Mouse (Mus musculus) stomach, postnatal 0 days (tissue): Measurements from ENCODE around the gene Odf2.

Experiments
- CTCF ChIP-seq: IDR thresholded peaks from 2 replicates; pipeline ENCODE4 v1.5.1; 2016; ENCODE audit warnings: antibody characterized with exemption, low read depth, mild to moderate bottlenecking, moderate library complexity
- EP300 ChIP-seq: optimal IDR thresholded peaks from 2 replicates; pipeline ENCODE3; 2016; ENCODE audit warnings: antibody characterized with exemption

DNA sequence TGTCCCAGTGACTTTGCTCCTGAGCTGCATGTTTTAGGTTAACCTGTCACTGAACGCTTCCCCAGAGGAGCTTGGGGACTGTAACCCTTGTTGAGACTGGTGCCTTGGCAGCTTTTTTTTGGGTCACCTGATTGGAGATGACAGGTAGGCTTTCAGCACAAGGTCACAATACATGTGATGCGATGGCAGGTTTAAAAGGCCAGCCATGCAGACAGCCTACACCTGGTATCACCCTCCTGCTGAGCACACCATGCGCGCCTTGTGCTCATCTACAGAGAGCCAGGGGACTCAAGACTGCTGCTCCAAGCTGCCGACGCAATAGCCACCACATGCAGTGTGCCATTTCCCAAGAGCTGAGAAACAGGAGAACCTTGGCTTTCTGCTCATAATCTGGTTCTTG lies 2.8 kb downstream of the Odf2 start:
- no peak for TF ChIP-seq EP300
- TF ChIP-seq CTCF = no peak
